Mouse (Mus musculus): ENCODE data around the gene Ldlrad3. TPM values are rescaled to one million over a fixed set of nuclear protein-coding genes. Genes with fewer than 3 reads are reported as not detected.

Ldlrad3 gene
- polyA plus RNA-seq, 1 experiment from 2014 or later, result 7.2 TPM

Other genes starting within 250 kb of the Ldlrad3 start
- gene Trim44, start 221.4 kb upstream of the Ldlrad3 start, polyA plus RNA-seq (2015; fragmentation: Nextera tagmentation; extraction: Ambion mirVana), result 3.4 and 4.0 TPM in 2 replicates